Mouse (Mus musculus) kidney, postnatal 36 days (tissue): ENCODE results near the gene Ccl2.

Experiments used
- DNase-seq, 2 experiments: peaks; one replicate each; pipeline ENCODE4 v3.0.0; 2021 to 2022; ENCODE audit warnings: mixed read lengths in 2 of 2

The Ccl2 gene

GRCm38 (mm10) chr11:82035857-82036256 lies 486 bp downstream of the Ccl2 start:
- no peak for DNase-seq

- DNase-seq, result no peak
Observed at GRCm38 (mm10) chr11:82038535-82038934, 3.2 kb downstream of the Ccl2 start, which contains the start of gene Gm17268. Gene Gm17268 (minus strand): TSS chr11:82038562.

- DNase-seq, result no peak
Observed at GRCm38 (mm10) chr11:82039132-82039660, 3.8 kb downstream of the Ccl2 start.

- DNase-seq, result peak in 1 of 2 experiments; percentile 8
Observed at GRCm38 (mm10) chr11:82041671-82042080, 6.3 kb downstream of the Ccl2 start.

- no peak for DNase-seq
Observed at GRCm38 (mm10) chr11:82045471-82045870, 10.1 kb downstream of the Ccl2 start, which contains the start of gene Ccl7. Gene Ccl7 (plus strand): TSS chr11:82045712.

GRCm38 (mm10) chr11:82047746-82048415 lies 12.5 kb downstream of the Ccl2 start:
- peak in 1 of 2 experiments; percentile 55 for DNase-seq

GRCm38 (mm10) chr11:82053849-82054248 lies 18.5 kb downstream of the Ccl2 start:
- DNase-seq, result no peak

GRCm38 (mm10) chr11:82057646-82058045 lies 22.3 kb downstream of the Ccl2 start, which contains the start of gene Ccl11:
Gene Ccl11 (plus strand): TSS chr11:82057823.
- no peak for DNase-seq

- no peak for DNase-seq
Observed at GRCm38 (mm10) chr11:82062226-82062625, 26.9 kb downstream of the Ccl2 start.

- no peak for DNase-seq
Observed at GRCm38 (mm10) chr11:82063454-82063853, 28.1 kb downstream of the Ccl2 start.

GRCm38 (mm10) chr11:82066953-82067571 lies 31.7 kb downstream of the Ccl2 start:
- DNase-seq, result no peak

GRCm38 (mm10) chr11:82071076-82071475 lies 35.7 kb downstream of the Ccl2 start:
- DNase-seq, result no peak

GRCm38 (mm10) chr11:82072374-82072773 lies 37.0 kb downstream of the Ccl2 start:
- no peak for DNase-seq

- DNase-seq, result no peak
Observed at GRCm38 (mm10) chr11:82072984-82073383, 37.6 kb downstream of the Ccl2 start.

- no peak for DNase-seq
Observed at GRCm38 (mm10) chr11:82073686-82074085, 38.3 kb downstream of the Ccl2 start.

GRCm38 (mm10) chr11:82077031-82077430 lies 41.7 kb downstream of the Ccl2 start:
- no peak for DNase-seq

GRCm38 (mm10) chr11:82078136-82078730 lies 42.9 kb downstream of the Ccl2 start:
- no peak for DNase-seq

GRCm38 (mm10) chr11:82080865-82081264 lies 45.5 kb downstream of the Ccl2 start:
- no peak for DNase-seq

- DNase-seq, result no peak
Observed at GRCm38 (mm10) chr11:82084360-82084759, 49.0 kb downstream of the Ccl2 start.
